Comparison of ENCODE assay signal across 20 mouse cellular contexts in the genomic region with DNA sequence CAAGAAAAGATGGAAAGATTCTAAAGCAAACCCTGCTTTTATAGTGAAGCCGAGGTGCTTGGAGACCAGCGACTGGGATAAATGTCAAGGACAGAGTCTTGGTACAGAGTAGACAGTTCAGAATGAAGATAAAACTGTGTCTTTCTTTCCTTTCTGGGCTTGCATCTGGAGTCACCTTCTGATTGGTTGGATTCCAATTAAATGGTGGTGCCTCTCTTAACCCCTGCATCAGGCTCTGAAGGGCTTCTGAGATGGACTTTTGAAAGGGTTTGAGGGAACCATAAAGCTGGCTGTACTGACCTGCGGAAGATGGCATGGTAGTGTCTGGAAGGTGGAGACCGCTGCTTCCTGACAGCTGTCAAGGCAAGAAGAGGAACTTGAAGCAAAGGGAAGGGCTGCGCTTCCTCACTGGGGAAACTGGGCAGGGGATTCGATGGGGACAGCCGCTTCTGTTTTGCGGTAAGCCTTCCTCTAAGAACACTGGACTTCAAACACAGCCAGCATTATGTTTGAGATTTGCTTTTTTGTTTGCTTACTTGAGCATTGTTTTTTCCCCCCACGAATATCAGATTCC. TPM values are rescaled to one million over a fixed set of nuclear protein-coding genes. Genes with fewer than 3 reads are reported as not detected.
DNase-seq lines count a peak whose midpoint lies in the region; ATAC-seq lines count a peak whose summit lies in the region.
"Had no signal": no experiment of that assay in that cellular context is flagged by ENCODE, and none has a peak within 500 bp of the region (broad histone marks: within the 10 kb centered on the region; RNA-seq: fewer than 3 reads in every experiment).

No protein-coding gene starts in this region.

- H3K36me3 ChIP-seq in heart, embryonic 12.5 days, result peaks cover 5% of the 10 kb centered on the region
- H3K36me3 ChIP-seq in stomach, embryonic 16.5 days (ENCODE audit: control insufficient read depth, insufficient read depth, low read length), result no peaks in the 10 kb centered on the region
- no peaks in the 10 kb centered on the region for H3K36me3 ChIP-seq in forebrain, embryonic 11.5 days (ENCODE audit: control insufficient read depth, insufficient read depth, low read length)
- H3K36me3 ChIP-seq: embryonic facial prominence, embryonic 12.5 days; G1E; hindbrain, embryonic 15.5 days; neural tube, embryonic 12.5 days had no signal

- no peaks in the 10 kb centered on the region for H3K9me3 ChIP-seq in heart, embryonic 12.5 days (replicated peaks)
- H3K9me3 ChIP-seq in stomach, embryonic 16.5 days (replicated peaks; ENCODE audit: control insufficient read depth, low read length), result no peaks in the 10 kb centered on the region
- H3K9me3 ChIP-seq in forebrain, embryonic 11.5 days (ENCODE audit: control insufficient read depth, low read length), result no peaks in the 10 kb centered on the region
- H3K9me3 ChIP-seq: embryonic facial prominence, embryonic 12.5 days; G1E; hindbrain, embryonic 15.5 days; neural tube, embryonic 12.5 days had no signal

- peak; percentile 10 to 16 for DNase-seq in heart, adult 9 months (ENCODE audit: low spot score in 2 of 2)
- DNase-seq in adrenal gland, adult 8-10 months, result peak; percentile 14
- no peak for DNase-seq in forebrain, embryonic 11.5 days (ENCODE audit: low spot score)
- no peak for DNase-seq in cerebellum, postnatal 10 days
- DNase-seq: cerebellum, postnatal 14 days; gastrocnemius, postnatal 36 days; kidney, adult 2 months; kidney, postnatal 25 days; right cerebral cortex, postnatal 25 days; thymus, postnatal 4 days had no signal

- peaks cover 12% of the 10 kb centered on the region for H3K4me1 ChIP-seq in heart, embryonic 12.5 days (replicated peaks)
- peaks cover 14% of the 10 kb centered on the region for H3K4me1 ChIP-seq in stomach, embryonic 16.5 days (ENCODE audit: control insufficient read depth, insufficient read depth, low read length)
- no peaks in the 10 kb centered on the region; the same call in 1 of the 2 replicates for H3K4me1 ChIP-seq in forebrain, embryonic 11.5 days (replicated peaks; ENCODE audit: control insufficient read depth, insufficient read depth, low read length)

- no peak overlapping the region for H3K4me3 ChIP-seq in heart, embryonic 12.5 days
- H3K4me3 ChIP-seq in stomach, embryonic 16.5 days (replicated peaks; ENCODE audit: low read length), result no peak overlapping the region
- H3K4me3 ChIP-seq in forebrain, embryonic 11.5 days (ENCODE audit: low read depth, low read length), result no peak overlapping the region
- H3K4me3 ChIP-seq: embryonic facial prominence, embryonic 12.5 days; hindbrain, embryonic 15.5 days; neural tube, embryonic 12.5 days had no signal

- no peak overlapping the region for H3K27ac ChIP-seq in heart, embryonic 12.5 days (ENCODE audit: poor library complexity, severe bottlenecking)
- no peak overlapping the region for H3K27ac ChIP-seq in stomach, embryonic 16.5 days (ENCODE audit: low read length)
- H3K27ac ChIP-seq in forebrain, embryonic 11.5 days (ENCODE audit: low read depth, low read length), result no peak overlapping the region
- H3K27ac ChIP-seq: embryonic facial prominence, embryonic 12.5 days; hindbrain, embryonic 15.5 days; neural tube, embryonic 12.5 days had no signal

- H3K27me3 ChIP-seq in heart, embryonic 12.5 days (replicated peaks), result no peaks in the 10 kb centered on the region
- H3K27me3 ChIP-seq in stomach, embryonic 16.5 days (ENCODE audit: control insufficient read depth, insufficient read depth, low read length), result no peaks in the 10 kb centered on the region
- H3K27me3 ChIP-seq in forebrain, embryonic 11.5 days (ENCODE audit: control insufficient read depth, insufficient read depth, low read length), result no peaks in the 10 kb centered on the region
- H3K27me3 ChIP-seq: embryonic facial prominence, embryonic 12.5 days; neural tube, embryonic 12.5 days had no signal

- no peak for ATAC-seq in heart, embryonic 12.5 days (ENCODE audit: insufficient number of reproducible peaks, low FRiP score)
- peak; percentile 94 for ATAC-seq in granulocyte monocyte progenitor cell, adult 5-6 weeks (replicated peaks; ENCODE audit: poor library complexity, severe bottlenecking)
- no peak for ATAC-seq in stomach, embryonic 16.5 days (ENCODE audit: insufficient read depth, low FRiP score)
- ATAC-seq in forebrain, embryonic 11.5 days (replicated peaks; ENCODE audit: low FRiP score), result no peak

- no peak overlapping the region for H3K9ac ChIP-seq in heart, embryonic 12.5 days
- H3K9ac ChIP-seq in stomach, embryonic 16.5 days (ENCODE audit: low read length), result no peak overlapping the region
- no peak overlapping the region for H3K9ac ChIP-seq in forebrain, embryonic 11.5 days (ENCODE audit: low read length)
- H3K9ac ChIP-seq: embryonic facial prominence, embryonic 12.5 days; hindbrain, embryonic 15.5 days; neural tube, embryonic 12.5 days had no signal

- 58% methylated on average over 9 of the region's 9 CpGs for WGBS in heart, embryonic 12.5 days
- 56% methylated on average over 9 of the region's 9 CpGs for WGBS in stomach, embryonic 16.5 days
- WGBS in forebrain, embryonic 11.5 days, result 65% methylated on average over 9 of the region's 9 CpGs

- no peak overlapping the region for H3K4me2 ChIP-seq in heart, embryonic 12.5 days
- peak overlapping the region; percentile 12; the same call in 1 of the 2 replicates for H3K4me2 ChIP-seq in stomach, embryonic 16.5 days (ENCODE audit: low read depth, low read length)
- H3K4me2 ChIP-seq in forebrain, embryonic 11.5 days (ENCODE audit: low read depth, low read length, severe bottlenecking), result no peak overlapping the region
- H3K4me2 ChIP-seq: embryonic facial prominence, embryonic 12.5 days; hindbrain, embryonic 15.5 days; neural tube, embryonic 12.5 days had no signal

RNA-seq across cellular contexts. Expression of gene Colca2, which starts 4.7 kb away (rescaled TPM):
- 3.0 and 4.9 TPM in 2 replicates for polyA plus RNA-seq in heart, embryonic 12.5 days (2016; fragmentation: Nextera tagmentation; extraction: Ambion mirVana)
- 1 to 10 TPM; 2.9 to 3.9 (median 3.5) TPM for total RNA-seq in adrenal gland, adult 8-10 months (2022)
- 1.1 TPM in 1 of 2 replicates, not detected in the other for total RNA-seq in granulocyte monocyte progenitor cell, adult 5-6 weeks (2014; fragmentation: Nextera tagmentation)
- not detected in 2 replicates for total RNA-seq in granulocyte monocyte progenitor cell, adult 5-6 weeks (2017)
- 8.7 and 9.3 TPM in 2 replicates for polyA plus RNA-seq in stomach, embryonic 16.5 days (2015; fragmentation: Nextera tagmentation; extraction: Ambion mirVana)
- 1.0 and 2.3 TPM in 2 replicates for polyA plus RNA-seq in forebrain, embryonic 11.5 days (2014; fragmentation: Nextera tagmentation; extraction: Ambion mirVana)
- polyA plus RNA-seq: G1E had no signal

RNA-seq across cellular contexts. Expression of gene 1810046K07Rik, which starts 55.0 kb away (rescaled TPM):
- polyA plus RNA-seq in heart, embryonic 12.5 days (2016; fragmentation: Nextera tagmentation; extraction: Ambion mirVana), result not detected in 2 replicates
- under 1 TPM in 1 of 4 experiments, not detected in 3; 0.17 TPM for total RNA-seq in adrenal gland, adult 8-10 months (2022)
- total RNA-seq in granulocyte monocyte progenitor cell, adult 5-6 weeks (2014; fragmentation: Nextera tagmentation), result not detected in 2 replicates
- total RNA-seq in granulocyte monocyte progenitor cell, adult 5-6 weeks (2017), result not detected in 2 replicates
- polyA plus RNA-seq in stomach, embryonic 16.5 days (2015; fragmentation: Nextera tagmentation; extraction: Ambion mirVana), result 0.87 and 0.94 TPM in 2 replicates
- polyA plus RNA-seq in forebrain, embryonic 11.5 days (2014; fragmentation: Nextera tagmentation; extraction: Ambion mirVana), result not detected in 2 replicates
- total RNA-seq: G1E; gastrocnemius, postnatal 36 days; layer of hippocampus, postnatal 10 days; left cerebral cortex, postnatal 25 days; megakaryocyte-erythroid progenitor cell, adult 5-6 weeks had no signal
- polyA plus RNA-seq: embryonic facial prominence, embryonic 12.5 days; G1E; hindbrain, embryonic 15.5 days; neural tube, embryonic 12.5 days had no signal

Comparison
In these comparisons a context has a peak if more than half of its experiments do, and no peak if none do; other contexts are left out.
1. DNase-seq: peak in heart, adult 9 months (2 of 2) and adrenal gland, adult 8-10 months (single experiment); none in forebrain, embryonic 11.5 days (single experiment) and cerebellum, postnatal 10 days (0 of 2).